Mouse (Mus musculus): ENCODE data around the gene Sec16a. TPM values are rescaled to one million over a fixed set of nuclear protein-coding genes. Genes with fewer than 3 reads are reported as not detected.
"Not testable (repeated sequence)": the region's sequence is repeated elsewhere in the genome, so short reads cannot be mapped to it uniquely, and the experiment has no call there.

Sec16a gene
- total RNA-seq, 2 experiments from 2014 or later = 29.8 to 37.7 TPM

DNA sequence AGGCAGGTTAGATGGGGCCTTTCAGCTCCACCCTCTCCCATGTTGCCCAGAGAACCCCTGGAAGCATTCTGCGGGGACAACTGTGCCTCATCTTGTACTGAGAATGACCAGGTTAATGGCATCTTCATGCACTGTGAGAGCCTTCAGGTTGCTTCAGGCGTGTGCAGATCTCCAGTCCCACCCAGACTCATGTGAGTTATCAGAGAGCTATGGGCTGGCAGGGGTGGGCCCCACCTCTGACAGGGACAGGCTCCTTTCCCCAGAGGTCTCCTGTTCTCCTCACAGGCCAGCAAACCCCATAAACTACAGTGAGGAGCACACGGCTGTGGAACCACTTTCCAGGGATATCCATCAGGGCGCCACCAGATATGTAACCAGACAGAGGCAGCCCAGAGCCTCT, 44.0 kb downstream of the Sec16a start:
- no peak for ATAC-seq (replicated peaks; ENCODE audit: low FRiP score, low TSS enrichment, poor library complexity, severe bottlenecking)

DNA sequence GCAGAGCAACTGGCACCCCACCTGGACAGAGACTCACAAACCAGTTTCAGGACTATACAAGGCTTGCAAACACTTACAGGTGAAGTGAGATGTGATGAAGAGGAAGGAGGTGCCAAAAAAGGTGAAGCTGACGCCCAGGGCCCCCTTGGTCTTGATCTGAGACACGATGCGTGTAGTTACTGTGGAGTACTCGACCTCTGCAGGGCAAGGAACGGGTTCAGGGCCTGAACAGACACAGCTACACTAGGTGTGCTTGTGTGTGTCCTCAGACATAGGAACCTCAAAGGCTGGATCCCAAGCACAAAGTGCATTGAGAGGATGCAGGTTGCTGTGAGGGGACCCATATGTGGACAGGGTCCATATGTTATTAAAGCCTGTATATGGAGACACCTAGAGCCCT, 44.7 kb downstream of the Sec16a start:
- ATAC-seq (replicated peaks; ENCODE audit: low FRiP score, low TSS enrichment, poor library complexity, severe bottlenecking) = no peak

DNA sequence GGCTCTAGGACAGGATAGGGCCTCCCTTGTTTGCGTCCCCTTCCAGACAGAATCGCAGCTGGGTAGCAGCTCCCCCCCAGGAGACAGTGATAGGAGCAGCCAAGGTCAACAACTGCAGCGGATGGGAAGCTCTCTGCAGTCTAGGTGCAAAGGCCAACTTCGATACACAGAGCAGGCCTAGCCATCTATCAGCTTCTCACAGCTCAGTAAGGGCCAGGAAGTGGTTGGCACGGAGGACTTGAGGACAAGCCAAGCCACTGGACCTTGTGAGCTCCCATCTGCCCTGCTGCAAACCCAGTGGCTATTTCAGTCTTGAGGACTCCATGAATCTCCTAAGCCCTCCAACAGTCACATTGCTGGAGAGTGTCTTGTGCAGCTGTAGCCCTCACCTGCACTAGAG, 45.4 kb downstream of the Sec16a start:
- no peak for ATAC-seq (replicated peaks; ENCODE audit: low FRiP score, low TSS enrichment, poor library complexity, severe bottlenecking)

DNA sequence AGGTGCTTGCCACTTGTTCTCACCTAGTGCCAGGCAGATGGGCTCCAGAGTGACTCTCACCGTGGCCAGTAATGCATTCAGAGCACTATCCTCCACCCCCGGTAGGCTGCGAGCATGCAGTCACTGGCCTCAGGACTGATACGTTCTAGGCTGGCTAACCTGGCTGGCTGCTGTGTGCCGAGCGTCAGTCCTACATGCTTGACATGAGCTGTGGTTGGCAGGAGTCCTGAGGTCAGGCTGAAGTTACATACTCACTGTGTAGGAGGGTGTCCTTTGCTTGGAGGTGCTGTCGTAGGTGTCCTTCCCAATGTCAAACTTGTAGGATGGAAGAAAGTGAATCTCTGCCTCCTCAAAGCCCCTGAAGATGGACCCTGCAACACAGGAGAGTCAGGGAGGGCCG, 46.0 kb downstream of the Sec16a start:
- ATAC-seq (replicated peaks; ENCODE audit: low FRiP score, low TSS enrichment, poor library complexity, severe bottlenecking) = no peak

DNA sequence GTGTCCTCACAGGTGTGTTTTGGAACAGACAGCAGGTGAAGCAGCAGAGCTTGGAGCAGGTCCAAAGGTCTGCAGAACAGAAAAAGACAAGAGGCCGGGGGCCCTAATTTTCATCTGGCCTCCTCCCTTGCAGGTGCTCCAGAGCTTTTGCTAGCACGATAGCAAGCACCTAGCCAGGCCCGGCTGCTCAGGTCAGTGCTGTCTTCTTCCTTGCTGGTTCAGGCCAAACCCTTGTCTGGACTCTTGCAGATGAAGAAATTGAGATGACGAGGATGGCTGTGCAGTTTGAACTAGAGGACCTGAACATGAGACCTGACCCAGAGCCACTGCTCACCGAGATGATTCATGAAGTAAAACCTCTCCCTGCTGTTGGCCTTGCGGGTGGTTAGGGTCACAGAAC, 53.4 kb downstream of the Sec16a start:
- no peak for ATAC-seq (replicated peaks; ENCODE audit: low FRiP score, low TSS enrichment, poor library complexity, severe bottlenecking)

DNA sequence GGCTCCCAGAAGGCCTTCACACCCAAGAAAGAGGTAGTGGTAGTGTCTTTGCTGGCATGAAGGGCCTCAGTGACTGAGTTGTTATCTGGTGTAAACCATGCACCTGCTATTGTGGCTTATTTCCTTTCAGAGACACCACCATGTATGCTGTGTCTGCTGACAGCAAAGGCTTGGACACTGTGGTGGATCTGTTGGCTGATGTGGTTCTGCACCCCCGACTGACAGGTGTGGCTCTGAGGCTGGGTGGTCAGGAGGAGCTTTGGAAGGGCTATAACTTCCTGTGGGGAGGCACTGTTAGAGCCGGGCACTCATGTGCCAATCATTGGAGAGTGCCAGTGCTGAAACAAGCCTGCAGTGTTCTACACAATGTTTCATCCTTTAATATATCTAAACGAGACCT, 54.1 kb downstream of the Sec16a start:
- ATAC-seq (replicated peaks; ENCODE audit: low FRiP score, low TSS enrichment, poor library complexity, severe bottlenecking) = no peak

DNA sequence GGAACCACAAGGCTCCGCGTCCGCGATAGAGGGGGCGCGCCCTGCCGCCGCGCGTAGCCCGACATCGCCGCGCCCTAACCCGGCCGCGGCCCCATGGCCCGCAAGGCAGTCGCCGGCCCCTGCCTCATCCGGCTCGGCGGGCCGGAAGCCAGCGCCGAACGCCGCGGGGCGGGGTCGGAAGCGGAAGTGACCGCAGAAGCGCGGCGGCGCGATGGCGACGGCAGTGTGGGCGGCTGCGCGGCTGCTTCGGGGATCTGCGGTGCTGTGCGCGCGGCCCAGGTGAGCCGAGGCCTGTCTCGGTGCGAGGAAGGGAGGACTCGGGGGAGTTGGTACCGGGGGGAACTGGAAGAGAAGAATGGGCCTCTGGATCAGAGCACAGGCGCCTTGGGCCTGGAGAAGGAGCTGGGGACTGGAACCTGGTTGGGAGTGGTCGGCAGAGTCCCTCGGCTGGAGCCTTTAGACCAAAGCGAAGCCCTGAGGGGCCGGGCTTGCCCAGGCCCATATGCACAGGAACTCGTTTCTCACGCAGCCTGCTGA, 55.8 kb downstream of the Sec16a start, which contains the start of the genes Entr1 and Pmpca:
Gene Entr1, minus strand, starts transcription at position 163 of the 537 bp plus-strand sequence.
Gene Pmpca, plus strand, starts transcription at position 186 of the 537 bp plus-strand sequence.
- ATAC-seq (replicated peaks; ENCODE audit: low FRiP score, low TSS enrichment, poor library complexity, severe bottlenecking) = peak; percentile 76

DNA sequence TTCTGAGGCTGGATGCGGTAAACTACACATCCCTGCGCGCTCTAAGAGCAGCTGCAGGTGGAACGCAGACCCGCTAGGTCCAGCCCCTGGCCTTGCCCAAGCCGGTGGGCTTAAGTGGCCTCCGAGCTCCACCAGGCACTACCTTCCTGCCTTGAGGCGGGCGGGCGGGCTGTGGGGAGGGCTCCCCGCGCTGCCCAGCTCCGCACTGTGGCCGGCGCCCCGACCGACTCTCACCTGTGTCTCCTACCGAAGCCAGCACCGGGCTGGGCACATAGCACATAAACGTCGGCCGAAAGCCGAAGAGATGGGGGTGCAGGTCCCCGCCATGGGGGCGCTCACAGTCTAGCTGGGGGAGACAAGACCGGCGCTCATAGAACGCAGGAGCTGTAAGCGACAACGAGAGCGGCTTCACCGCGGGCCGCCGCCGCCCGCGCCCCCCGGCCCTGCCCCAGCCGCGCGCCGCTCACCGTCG, 56.3 kb downstream of the Sec16a start:
- ATAC-seq (replicated peaks; ENCODE audit: low FRiP score, low TSS enrichment, poor library complexity, severe bottlenecking) = peak; percentile 18; the same call in 1 of the 2 replicates

DNA sequence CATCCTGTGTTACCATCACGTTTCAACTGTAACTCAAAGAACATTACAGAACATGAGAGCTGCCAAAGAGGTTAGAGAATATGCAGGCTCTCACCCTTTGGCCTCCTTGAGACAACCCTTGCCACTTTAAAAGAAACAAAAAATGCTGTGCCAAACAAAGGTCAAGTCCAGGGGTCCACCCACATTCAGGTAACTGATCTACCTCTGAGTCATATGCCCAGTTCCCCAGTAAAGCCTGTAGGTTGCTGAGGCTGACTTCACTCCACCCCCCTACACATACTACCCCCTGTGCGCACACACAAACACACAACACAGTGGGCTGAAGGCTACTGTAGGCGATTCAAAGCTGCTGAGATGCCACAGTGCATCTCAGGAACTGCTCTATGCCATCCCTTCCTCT, 57.3 kb downstream of the Sec16a start:
- no peak for ATAC-seq (replicated peaks; ENCODE audit: low FRiP score, low TSS enrichment, poor library complexity, severe bottlenecking)

DNA sequence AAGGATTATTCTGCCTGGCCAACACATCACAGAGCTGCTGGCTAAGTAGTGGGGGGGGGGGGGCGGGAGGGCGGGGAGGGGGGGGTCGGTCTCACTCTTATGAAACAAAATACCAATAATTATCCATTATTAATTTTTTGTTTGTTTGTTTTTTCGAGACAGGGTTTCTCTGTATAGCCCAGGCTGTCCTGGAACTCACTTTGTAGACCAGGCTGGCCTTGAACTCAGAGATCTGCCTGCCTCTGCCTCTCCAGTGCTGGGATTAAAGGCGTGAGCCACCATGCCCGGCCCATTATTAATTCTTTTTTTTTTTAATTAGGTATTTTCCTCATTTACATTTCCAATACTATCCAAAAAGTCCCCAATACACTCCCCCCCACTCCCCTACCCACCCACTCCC, 64.1 kb downstream of the Sec16a start:
- not testable (repeated sequence) for ATAC-seq (replicated peaks; ENCODE audit: low FRiP score, low TSS enrichment, poor library complexity, severe bottlenecking)

DNA sequence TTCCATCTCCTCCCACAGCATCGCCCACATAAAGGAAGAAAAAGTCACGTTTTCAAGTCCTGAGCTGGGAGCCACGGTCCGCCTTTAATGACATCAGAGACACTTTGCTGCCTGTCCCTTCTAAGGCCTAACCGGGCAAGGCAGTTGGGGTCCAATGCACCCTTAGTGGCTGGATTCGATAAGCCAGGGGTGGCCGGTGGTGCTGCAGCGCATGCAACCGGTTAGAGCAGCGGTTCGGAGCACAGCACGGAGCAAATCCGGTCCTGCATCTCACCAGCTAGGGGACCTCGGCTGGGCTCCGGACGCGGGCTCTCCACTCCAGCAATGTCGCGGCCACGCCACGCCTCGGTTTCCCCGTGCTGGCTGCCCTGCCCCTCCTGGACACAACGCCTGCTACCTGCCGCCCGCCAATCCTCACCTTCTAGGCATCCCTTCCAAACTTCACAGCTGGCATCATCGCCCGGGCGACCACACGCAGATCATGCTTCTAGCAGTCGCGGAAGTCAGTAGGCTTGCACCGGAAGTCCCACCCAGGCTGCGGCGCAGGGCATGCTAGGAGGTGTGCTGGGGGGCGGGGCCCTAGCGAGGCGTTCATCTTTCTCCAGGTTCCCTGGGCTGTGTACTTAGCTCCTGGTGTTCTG, 64.8 kb downstream of the Sec16a start, which contains the start of gene Snapc4:
Gene Snapc4, minus strand, starts transcription at position 523 of the 641 bp plus-strand sequence.
- peak; percentile 95 for ATAC-seq (replicated peaks; ENCODE audit: low FRiP score, low TSS enrichment, poor library complexity, severe bottlenecking)

DNA sequence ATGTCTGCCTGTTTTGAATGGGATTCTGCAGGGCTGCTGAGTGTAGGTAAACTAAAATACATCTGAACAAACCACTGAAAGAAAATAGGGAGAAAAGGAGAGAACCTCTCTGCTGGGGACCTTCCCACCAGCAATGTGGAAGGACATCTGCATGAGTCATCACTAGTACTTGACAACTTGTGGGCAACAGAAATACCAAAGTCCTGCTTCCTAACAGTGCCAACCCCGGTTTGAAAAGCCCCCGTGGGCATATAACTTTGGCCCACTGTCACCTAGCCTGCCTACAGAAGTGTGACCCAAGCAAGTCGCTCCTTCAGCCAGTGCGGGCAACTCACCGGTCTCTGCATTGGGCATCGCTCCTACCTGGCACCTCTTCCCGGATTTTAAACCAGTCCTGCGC, 72.6 kb downstream of the Sec16a start:
- ATAC-seq (replicated peaks; ENCODE audit: low FRiP score, low TSS enrichment, poor library complexity, severe bottlenecking) = no peak

DNA sequence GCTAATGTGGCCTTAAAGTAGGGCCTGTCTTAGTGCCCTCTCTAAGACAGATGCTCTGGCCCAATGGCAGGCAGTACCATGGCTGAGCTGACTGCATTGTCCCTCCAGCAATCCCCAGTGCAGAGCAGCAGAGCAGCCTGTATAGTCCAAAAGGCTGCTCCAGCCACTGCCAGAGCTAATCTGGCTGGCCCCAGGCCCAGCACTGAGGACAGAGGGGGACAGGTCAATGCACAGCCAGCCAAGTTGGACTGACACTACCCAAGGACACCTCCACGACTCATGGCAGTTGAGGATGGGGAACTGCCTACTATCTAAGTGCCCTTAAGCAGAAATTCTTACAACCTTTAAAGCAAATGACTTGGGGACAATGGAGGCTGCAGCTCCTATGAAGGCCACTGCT, 76.4 kb downstream of the Sec16a start:
- no peak for ATAC-seq (replicated peaks; ENCODE audit: low FRiP score, low TSS enrichment, poor library complexity, severe bottlenecking)

DNA sequence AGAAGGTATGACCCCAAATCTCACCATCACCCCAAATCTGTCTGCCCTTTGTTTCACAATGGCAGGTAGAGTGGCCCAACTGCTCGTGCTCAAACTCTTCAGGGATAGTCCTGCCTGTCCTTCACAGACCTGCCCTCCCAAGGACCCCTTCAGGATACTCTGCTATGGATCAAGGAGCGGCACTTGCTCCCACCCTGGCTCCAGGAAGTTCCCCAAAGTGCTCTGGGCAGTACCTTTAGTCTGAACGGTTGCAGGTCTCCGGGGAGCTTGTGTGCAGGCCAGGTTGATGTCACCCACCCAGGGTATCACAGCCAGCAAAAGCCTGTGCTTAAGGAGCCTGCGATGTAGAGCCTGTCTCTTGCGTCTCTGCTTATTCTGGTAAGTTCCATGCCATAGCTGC, 77.1 kb downstream of the Sec16a start:
- ATAC-seq (replicated peaks; ENCODE audit: low FRiP score, low TSS enrichment, poor library complexity, severe bottlenecking) = no peak

DNA sequence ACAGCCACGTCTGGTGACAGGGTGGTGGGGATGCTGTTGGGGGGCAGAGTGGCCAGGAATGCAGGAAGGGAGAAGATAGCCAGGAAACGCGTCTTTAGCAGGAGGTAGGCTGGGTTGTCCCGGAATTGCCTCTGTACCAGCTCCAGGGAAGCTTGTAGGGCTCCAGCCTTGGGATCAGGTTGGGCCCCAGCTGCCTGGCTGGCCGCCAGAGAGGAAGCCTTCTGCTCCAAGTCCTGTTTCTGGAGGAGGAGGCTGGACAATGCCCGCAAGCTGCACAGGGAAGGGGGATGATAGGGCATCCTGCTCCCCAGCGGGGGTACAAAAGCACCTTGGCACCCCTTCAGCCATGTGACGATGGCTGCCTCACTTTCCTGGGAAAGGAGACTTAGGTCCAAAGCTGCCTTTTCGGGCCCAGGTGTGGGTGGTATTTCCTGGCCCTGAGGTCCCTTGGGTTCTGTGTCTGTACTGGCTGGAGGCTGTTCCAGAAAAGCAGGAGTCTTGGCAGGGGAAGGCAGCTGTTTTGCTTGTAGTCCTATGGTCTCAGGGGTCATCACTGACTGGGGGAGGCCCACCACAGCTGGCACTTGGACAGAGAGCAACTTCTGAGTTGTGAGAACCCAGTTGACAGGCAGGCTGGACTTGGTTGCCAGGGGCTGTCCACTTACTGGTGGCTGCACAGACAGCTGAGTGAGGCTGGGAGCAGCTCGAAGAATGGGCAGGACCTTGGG, 80.1 kb downstream of the Sec16a start:
- ATAC-seq (replicated peaks; ENCODE audit: low FRiP score, low TSS enrichment, poor library complexity, severe bottlenecking) = no peak

DNA sequence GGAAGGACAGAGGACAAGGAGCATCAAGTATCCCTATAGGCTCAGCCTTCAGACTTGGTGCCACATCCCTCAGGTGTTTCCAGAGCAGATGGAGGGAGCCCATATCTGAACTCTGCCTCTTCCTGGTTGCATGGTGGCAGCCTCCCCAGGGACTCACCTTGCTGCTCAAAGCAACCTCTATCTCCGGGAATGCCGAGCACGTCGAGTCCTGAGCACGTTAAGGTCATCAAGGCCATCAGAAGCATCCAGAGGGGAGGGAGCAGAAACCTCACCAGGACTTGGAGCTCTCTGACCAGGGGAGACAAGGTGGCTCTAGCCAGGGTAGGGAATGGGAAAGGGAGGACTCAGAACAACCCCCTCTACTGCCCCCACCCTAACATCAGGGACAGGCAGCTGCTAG, 81.5 kb downstream of the Sec16a start:
- no peak for ATAC-seq (replicated peaks; ENCODE audit: low FRiP score, low TSS enrichment, poor library complexity, severe bottlenecking)

DNA sequence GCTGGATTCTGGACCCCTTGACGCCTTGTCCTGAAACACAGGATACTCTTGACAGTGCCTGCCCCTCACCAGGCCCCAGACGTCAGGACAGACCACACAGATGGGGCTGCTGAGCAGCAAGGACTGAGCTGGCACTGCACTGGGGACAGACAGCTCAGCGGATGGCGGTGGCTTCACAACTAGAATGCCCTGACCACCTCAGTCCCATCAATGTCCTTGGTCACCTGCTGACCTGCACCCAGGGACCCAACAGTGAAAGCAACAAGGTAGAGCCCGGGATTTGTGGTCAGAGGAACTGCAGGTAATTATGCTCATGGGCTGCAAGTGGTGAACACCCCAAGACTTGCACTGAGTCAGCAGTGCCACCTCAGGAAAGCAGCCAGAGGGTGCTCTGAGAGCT, 82.0 kb downstream of the Sec16a start:
- ATAC-seq (replicated peaks; ENCODE audit: low FRiP score, low TSS enrichment, poor library complexity, severe bottlenecking) = no peak

DNA sequence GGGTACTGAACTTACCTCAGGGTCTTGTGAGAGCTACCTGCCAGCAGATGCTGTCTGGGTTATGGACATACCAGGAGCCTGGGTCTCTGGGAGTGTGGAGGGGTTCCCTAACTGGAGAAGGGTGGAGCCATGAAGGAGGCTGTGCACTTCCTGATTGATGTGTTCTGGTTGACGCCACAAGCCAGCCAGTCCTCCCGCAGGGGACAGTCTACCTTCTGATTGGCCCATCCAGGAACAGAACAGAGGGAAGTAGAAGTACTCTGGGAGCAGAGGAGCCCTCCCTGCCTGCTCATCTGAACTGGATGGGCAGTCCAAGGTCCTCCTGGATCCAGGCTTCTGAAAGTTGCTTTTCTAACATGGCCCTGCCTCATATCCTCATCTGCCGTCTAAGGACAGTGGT, 84.2 kb downstream of the Sec16a start, which contains the start of gene Card9:
Gene Card9, minus strand, starts transcription at position 147 of the 400 bp plus-strand sequence.
- no peak for ATAC-seq (replicated peaks; ENCODE audit: low FRiP score, low TSS enrichment, poor library complexity, severe bottlenecking)

DNA sequence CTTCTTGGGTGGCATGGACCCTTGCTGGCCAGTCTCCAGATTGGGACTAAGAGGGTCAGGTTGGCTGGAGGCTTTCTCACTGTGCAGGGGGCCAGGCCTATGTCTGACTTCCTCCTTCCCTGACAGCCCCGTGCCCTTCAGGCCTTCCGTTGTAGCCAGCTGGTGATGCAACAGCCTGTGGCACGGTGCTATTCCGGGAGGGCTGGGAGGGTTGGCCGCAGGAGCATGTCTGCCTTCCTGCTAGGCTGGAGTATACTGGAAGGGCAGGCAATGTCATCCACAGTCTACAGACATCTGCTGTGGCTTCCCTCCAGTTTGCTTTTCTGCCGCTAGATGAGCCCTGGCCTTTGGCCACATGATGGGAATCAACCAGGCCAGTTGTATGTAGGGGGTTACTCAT, 85.0 kb downstream of the Sec16a start:
- no peak for ATAC-seq (replicated peaks; ENCODE audit: low FRiP score, low TSS enrichment, poor library complexity, severe bottlenecking)
